Mouse (Mus musculus) ES-Bruce4 (cell line): ENCODE measurements at regions not wholly inside any gene's neighbourhood (a gene's known extent, or its start where the extent isn't known, plus 50 kb on each side); places are given as distances from the start of the nearest gene placed in this dataset.

ENCODE experiments used
- H3K27ac ChIP-seq: 2 replicates; pipeline ENCODE4 v1.5.1; 2012; ENCODE audit warnings: low read length, inconsistent platforms; ENCODE audit not compliant: insufficient read depth
- H3K27me3 ChIP-seq: 2 replicates; pipeline ENCODE4 v1.6.1; 2012; ENCODE audit warnings: mild to moderate bottlenecking, low read length, inconsistent platforms; ENCODE audit not compliant: control insufficient read depth, poor library complexity, insufficient read depth, severe bottlenecking
- H3K36me3 ChIP-seq: 2 replicates; pipeline ENCODE4 v1.6.1; 2012; ENCODE audit warnings: inconsistent platforms, mild to moderate bottlenecking, low read length, moderate library complexity; ENCODE audit not compliant: control insufficient read depth, poor library complexity, insufficient read depth, severe bottlenecking
- H3K4me1 ChIP-seq: one replicate; pipeline ENCODE4 v1.8.1; 2011; ENCODE audit warnings: low read length; ENCODE audit not compliant: control insufficient read depth, insufficient read depth
- H3K4me3 ChIP-seq: 2 replicates; pipeline ENCODE4 v1.5.1; 2011; ENCODE audit warnings: low read depth, mild to moderate bottlenecking, low read length
- H3K9ac ChIP-seq: 2 replicates; pipeline ENCODE4 v1.6.1; 2012; ENCODE audit warnings: low read depth, mild to moderate bottlenecking, inconsistent platforms; ENCODE audit not compliant: poor library complexity, severe bottlenecking
- H3K9me3 ChIP-seq: replicated peaks from 2 replicates; pipeline ENCODE4 v1.6.1; 2012; ENCODE audit warnings: mild to moderate bottlenecking, low read length, inconsistent platforms; ENCODE audit not compliant: control insufficient read depth, poor library complexity, insufficient read depth, severe bottlenecking
- CTCF ChIP-seq: IDR thresholded peaks from one replicate; pipeline ENCODE4 v1.8.1; 2011; ENCODE audit warnings: low read depth, low read length
- EP300 ChIP-seq: IDR thresholded peaks from 2 replicates; pipeline ENCODE4 v1.6.1; 2011; ENCODE audit warnings: low read depth, low read length; ENCODE audit not compliant: insufficient read depth
- POLR2A ChIP-seq: IDR thresholded peaks from one replicate; pipeline ENCODE4 v1.8.1; 2011; ENCODE audit warnings: low read length; ENCODE audit not compliant: insufficient read depth

DNA sequence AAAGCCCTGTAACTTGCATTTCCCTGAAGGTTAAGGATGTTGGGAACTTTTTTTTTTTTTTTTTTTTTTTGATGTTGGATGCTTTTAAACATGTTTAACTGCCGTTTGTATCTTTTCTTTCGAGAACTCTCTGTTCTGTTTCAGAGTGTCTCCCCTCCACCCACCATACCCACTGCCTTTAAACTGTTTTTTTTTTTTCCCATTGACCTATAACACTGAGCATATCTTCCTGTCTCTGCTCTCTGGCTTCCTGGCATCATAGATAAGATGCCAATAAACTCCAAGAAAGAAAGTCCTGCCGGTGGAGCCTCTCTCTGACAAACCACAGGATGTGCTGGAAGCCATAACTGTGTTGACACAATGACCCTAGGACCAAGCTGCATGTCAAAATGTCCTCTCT, 128.6 kb downstream of the Pdgfra start:
- Histone ChIP-seq H3K9ac (no peak overlapping the region), H3K4me1 (no peaks in the 10 kb centered on the region), H3K9me3 (no peaks in the 10 kb centered on the region), H3K27ac (no peak overlapping the region), H3K27me3 (no peaks in the 10 kb centered on the region), H3K36me3 (no peaks in the 10 kb centered on the region), H3K4me3 (no peak overlapping the region)
- TF ChIP-seq POLR2A (no peak), CTCF (no peak), EP300 (no peak)

DNA sequence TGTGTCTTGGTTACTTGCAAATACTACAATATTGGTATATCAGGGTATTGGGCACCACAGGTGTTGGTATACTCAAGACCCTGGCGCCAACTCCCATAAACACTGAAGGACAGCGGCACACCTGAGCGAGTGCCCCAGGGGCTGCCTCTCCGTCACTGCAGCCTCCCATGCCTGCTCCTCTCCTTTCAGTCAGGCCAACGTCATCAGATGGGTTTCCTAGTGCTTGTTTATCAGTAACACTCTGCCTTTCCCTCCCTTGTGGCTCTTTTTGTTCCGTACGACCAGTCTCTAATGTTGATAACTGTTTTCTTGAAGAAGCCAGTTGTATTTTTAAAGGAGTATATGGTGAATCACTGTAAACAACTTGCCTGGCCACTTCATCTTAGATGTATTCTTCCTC, 129.4 kb downstream of the Pdgfra start:
- TF ChIP-seq EP300 (no peak), CTCF (no peak)
- Histone ChIP-seq H3K4me3 (no peak overlapping the region), H3K9me3 (no peaks in the 10 kb centered on the region), H3K27ac (no peak overlapping the region), H3K9ac (no peak overlapping the region), H3K27me3 (no peaks in the 10 kb centered on the region), H3K4me1 (no peaks in the 10 kb centered on the region), H3K36me3 (no peaks in the 10 kb centered on the region)

DNA sequence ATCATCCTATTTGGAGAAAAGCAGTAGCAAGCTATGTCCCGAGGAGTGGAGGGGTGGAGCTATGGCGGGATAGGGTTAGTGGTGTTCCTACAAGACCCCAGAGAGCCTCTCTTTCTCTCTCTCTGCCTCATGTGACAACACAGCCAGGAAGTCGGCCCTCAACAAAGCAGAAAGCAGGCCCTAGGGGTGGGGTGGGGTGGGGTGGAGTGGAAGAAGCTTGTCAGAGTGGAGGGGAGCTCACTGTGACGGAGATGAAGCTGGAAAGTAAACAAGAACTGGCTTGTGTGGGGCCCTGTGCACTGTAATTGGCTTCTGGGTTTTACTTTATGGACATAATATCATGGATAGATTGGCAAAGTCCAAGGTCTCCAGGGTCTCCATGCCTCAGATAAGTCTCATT, 130.5 kb downstream of the Pdgfra start:
- no peaks in the 10 kb centered on the region for H3K27me3 ChIP-seq
- no peaks in the 10 kb centered on the region for H3K4me1 ChIP-seq
- H3K9me3 ChIP-seq = no peaks in the 10 kb centered on the region; the same call in 1 of the 2 replicates
- no peak overlapping the region for H3K9ac ChIP-seq
- H3K27ac ChIP-seq = no peak overlapping the region
- H3K36me3 ChIP-seq = no peaks in the 10 kb centered on the region
- TF ChIP-seq CTCF (no peak), EP300 (no peak), POLR2A (no peak)
- no peak overlapping the region for H3K4me3 ChIP-seq

DNA sequence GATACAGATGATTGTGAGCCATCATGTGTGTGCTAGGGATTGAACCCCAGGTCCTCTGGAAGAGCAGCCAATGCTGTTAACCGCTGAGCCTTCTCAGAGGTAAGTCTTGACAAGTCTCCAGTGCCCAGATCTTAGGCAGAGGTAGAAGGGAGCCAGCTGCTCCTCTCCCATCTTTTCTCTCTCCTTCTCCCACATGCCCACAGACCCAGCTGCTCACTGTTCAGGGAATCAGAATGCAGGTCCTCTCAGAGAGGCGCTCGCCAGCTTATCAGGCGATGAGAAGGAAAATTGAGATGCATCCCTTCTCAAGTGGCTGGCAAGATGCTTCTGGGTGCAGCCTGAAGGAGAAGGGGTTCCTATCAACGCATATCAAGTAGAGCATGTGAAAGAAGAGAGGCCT, 131.7 kb downstream of the Pdgfra start:
- TF ChIP-seq POLR2A = no peak
- TF ChIP-seq EP300 = no peak
- TF ChIP-seq CTCF = no peak
- H3K9me3 ChIP-seq = no peaks in the 10 kb centered on the region; the same call in 1 of the 2 replicates

DNA sequence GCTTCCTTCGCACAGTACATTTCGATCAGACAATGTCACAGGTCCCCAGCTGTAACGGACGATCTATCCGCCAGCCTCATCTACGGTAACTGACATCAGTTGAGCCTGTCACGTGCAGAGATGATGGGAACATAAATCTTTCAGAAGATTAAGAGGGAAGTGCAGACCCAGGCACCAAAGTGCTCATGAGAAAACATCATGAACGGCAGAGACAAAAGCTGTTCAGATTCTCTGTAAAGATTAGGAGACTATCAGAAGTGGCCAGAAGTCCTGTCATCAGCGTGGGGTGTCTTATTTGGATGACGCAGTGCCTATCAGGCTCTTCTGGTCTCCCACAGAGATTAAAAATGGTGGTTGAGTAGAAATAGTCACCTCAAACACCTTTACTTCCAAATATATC, 133.9 kb downstream of the Pdgfra start:
- TF ChIP-seq POLR2A (no peak), CTCF (no peak), EP300 (no peak)
- H3K9ac ChIP-seq = no peak overlapping the region
- H3K9me3 ChIP-seq = no peaks in the 10 kb centered on the region; the same call in 1 of the 2 replicates
- H3K36me3 ChIP-seq = no peaks in the 10 kb centered on the region
- no peaks in the 10 kb centered on the region for H3K27me3 ChIP-seq
- H3K4me3 ChIP-seq = no peak overlapping the region
- H3K4me1 ChIP-seq = no peaks in the 10 kb centered on the region
- H3K27ac ChIP-seq = no peak overlapping the region

More for the DNA sequence above, 131.7 kb downstream of the Pdgfra start:
- Histone ChIP-seq H3K4me3 (no peak overlapping the region), H3K4me1 (no peaks in the 10 kb centered on the region), H3K9ac (no peak overlapping the region), H3K27ac (no peak overlapping the region), H3K36me3 (no peaks in the 10 kb centered on the region), H3K27me3 (no peaks in the 10 kb centered on the region)

DNA sequence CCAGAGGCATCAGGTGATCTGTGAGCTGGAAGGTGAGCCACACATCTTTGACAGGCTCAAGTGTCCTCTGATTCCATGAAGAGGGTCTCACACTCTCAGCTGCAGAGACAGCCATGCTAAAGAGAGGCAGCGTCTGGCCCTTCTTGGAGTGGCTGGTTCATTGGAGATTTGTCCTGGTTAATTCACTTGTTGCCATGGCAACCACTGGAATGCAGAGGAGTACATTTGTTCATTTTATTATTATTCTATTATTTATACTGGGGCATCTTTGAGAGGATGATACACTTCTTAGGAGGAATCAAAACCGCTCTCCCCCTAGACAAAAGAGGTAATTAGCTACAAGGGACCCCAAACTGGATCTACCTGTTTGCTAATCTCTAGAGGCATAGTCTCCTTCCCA, 143.6 kb downstream of the Pdgfra start:
- no peaks in the 10 kb centered on the region for H3K4me1 ChIP-seq
- H3K9me3 ChIP-seq = no peaks in the 10 kb centered on the region
- TF ChIP-seq CTCF (no peak), EP300 (no peak), POLR2A (no peak)

More for the DNA sequence above, 143.6 kb downstream of the Pdgfra start:
- Histone ChIP-seq H3K4me3 (no peak overlapping the region), H3K27ac (no peak overlapping the region), H3K36me3 (no peaks in the 10 kb centered on the region), H3K27me3 (no peaks in the 10 kb centered on the region), H3K9ac (no peak overlapping the region)
